Mouse (Mus musculus) layer of hippocampus, adult 11-12 months (tissue): ENCODE data around the gene 4932411N23Rik.
"Not testable (repeated sequence)": the region's sequence is repeated elsewhere in the genome, so short reads cannot be mapped to it uniquely, and the experiment has no call there.

Experiments
- DNase-seq: peaks from one replicate; pipeline ENCODE4 v3.0.0; 2022; ENCODE audit warnings: low spot score

Gene 4932411N23Rik

DNA sequence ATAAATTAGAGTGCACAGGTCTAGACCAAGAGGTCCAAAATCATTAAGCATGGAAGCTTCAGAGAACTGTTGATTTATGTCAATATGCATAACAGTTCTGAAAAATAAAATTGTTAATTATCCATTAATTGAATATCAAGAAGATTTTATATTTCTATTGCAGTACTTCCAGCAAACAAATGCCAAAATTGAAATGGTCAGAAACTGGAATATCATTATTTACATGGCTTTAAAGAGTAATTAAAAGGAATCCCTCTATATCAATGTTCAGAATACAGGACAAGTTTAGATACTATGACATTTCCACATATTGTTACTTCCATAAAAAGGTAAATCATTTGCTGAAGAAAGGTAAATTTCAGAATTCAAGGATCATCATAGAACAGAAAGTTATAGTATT lies at the start of gene 4932411N23Rik:
Gene 4932411N23Rik (minus strand): TSS at position 101 of the 400 bp plus-strand sequence.
- DNase-seq = no peak

GRCm38 (mm10) chrX:126779895-126780294 lies 35.8 kb downstream of the 4932411N23Rik start:
- DNase-seq = no peak

DNA sequence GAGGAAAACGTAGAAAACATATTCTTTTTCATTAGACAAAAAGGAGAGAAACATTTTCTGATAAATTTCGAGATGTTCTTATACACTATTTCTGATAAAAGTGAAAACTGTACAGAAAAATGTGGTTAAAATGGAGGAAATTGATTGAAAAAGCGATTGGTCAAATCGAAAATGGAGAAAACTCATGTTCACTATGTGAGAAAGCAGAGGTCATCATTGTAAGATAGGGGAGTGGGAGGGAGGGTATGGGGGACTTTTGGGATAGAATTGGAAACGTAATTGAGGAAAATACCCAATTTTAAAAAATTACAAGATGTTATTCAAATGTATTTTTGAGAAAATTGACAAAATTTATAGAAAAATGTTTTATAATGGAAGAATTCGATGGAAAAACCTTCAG lies 38.0 kb downstream of the 4932411N23Rik start:
- DNase-seq = not testable (repeated sequence)

DNA sequence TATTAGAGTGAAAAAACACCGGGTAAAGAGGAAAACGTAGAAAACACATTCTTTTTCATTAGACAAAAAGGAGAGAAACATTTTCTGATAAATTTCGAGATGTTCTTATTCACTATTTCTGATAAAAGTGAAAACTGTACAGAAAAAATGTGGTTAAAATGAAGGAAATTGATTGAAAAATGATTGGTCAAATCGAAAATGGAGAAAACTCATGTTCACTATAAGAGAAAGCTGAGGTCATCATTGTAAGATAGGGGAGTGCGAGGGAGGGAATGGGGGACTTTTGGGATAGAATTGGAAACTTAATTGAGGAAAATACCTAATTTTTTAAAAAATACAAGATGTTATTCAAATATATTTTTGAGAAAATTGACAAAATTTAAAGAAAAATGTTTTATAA lies 40.8 kb downstream of the 4932411N23Rik start:
- not testable (repeated sequence) for DNase-seq

- DNase-seq = not testable (repeated sequence)
Measured at GRCm38 (mm10) chrX:126773511-126773910, 42.2 kb downstream of the 4932411N23Rik start.
